Mouse (Mus musculus) ES-Bruce4 (cell line): ENCODE data around the gene Prps1l3. TPM values are rescaled to one million over a fixed set of nuclear protein-coding genes. Genes with fewer than 3 reads are reported as not detected.

Experiments
- H3K27ac ChIP-seq: 2 replicates; pipeline ENCODE4 v1.5.1; 2012; ENCODE audit warnings: low read length, inconsistent platforms; ENCODE audit not compliant: insufficient read depth
- H3K27me3 ChIP-seq: 2 replicates; pipeline ENCODE4 v1.6.1; 2012; ENCODE audit warnings: mild to moderate bottlenecking, low read length, inconsistent platforms; ENCODE audit not compliant: control insufficient read depth, poor library complexity, insufficient read depth, severe bottlenecking
- H3K36me3 ChIP-seq: 2 replicates; pipeline ENCODE4 v1.6.1; 2012; ENCODE audit warnings: inconsistent platforms, mild to moderate bottlenecking, low read length, moderate library complexity; ENCODE audit not compliant: control insufficient read depth, poor library complexity, insufficient read depth, severe bottlenecking
- H3K4me1 ChIP-seq: one replicate; pipeline ENCODE4 v1.8.1; 2011; ENCODE audit warnings: low read length; ENCODE audit not compliant: control insufficient read depth, insufficient read depth
- H3K4me3 ChIP-seq: 2 replicates; pipeline ENCODE4 v1.5.1; 2011; ENCODE audit warnings: low read depth, mild to moderate bottlenecking, low read length
- H3K9ac ChIP-seq: 2 replicates; pipeline ENCODE4 v1.6.1; 2012; ENCODE audit warnings: low read depth, mild to moderate bottlenecking, inconsistent platforms; ENCODE audit not compliant: poor library complexity, severe bottlenecking
- H3K9me3 ChIP-seq: replicated peaks from 2 replicates; pipeline ENCODE4 v1.6.1; 2012; ENCODE audit warnings: mild to moderate bottlenecking, low read length, inconsistent platforms; ENCODE audit not compliant: control insufficient read depth, poor library complexity, insufficient read depth, severe bottlenecking
- CTCF ChIP-seq: IDR thresholded peaks from one replicate; pipeline ENCODE4 v1.8.1; 2011; ENCODE audit warnings: low read depth, low read length
- EP300 ChIP-seq: IDR thresholded peaks from 2 replicates; pipeline ENCODE4 v1.6.1; 2011; ENCODE audit warnings: low read depth, low read length; ENCODE audit not compliant: insufficient read depth
- POLR2A ChIP-seq: IDR thresholded peaks from one replicate; pipeline ENCODE4 v1.8.1; 2011; ENCODE audit warnings: low read length; ENCODE audit not compliant: insufficient read depth
- polyA plus RNA-seq: library from polyadenylated mRNA; stranded (reverse); fragments of >200 nt; gene quantifications from 2 replicates; pipeline ENCODE4 v1.2.4, GENCODE M21; 2011; ENCODE audit warnings: low read depth; ENCODE audit not compliant: missing spikeins, insufficient read depth, insufficient read length

The Prps1l3 gene
- polyA plus RNA-seq, 1 experiment = 64.6 TPM

- H3K9me3 ChIP-seq = no peaks in the 10 kb centered on the region
- H3K27me3 ChIP-seq = no peaks in the 10 kb centered on the region
- peaks cover 2% of the 10 kb centered on the region for H3K4me1 ChIP-seq
- H3K27ac ChIP-seq = peak overlapping the region; percentile 79; the same call in 1 of the 2 replicates
- TF ChIP-seq POLR2A = no peak
- no peak for TF ChIP-seq EP300
- H3K4me3 ChIP-seq = peak overlapping the region; percentile 85
- peak overlapping the region; percentile 98 for H3K9ac ChIP-seq
- H3K36me3 ChIP-seq = peaks cover 11% of the 10 kb centered on the region
Observed at GRCm38 (mm10) chr12:57231085-57231875, 1.1 kb downstream of the Prps1l3 start.

- Histone ChIP-seq H3K9ac (peak overlapping the region; percentile 89), H3K4me3 (peak overlapping the region; percentile 55), H3K4me1 (peaks cover 2% of the 10 kb centered on the region), H3K36me3 (peaks cover 15% of the 10 kb centered on the region), H3K9me3 (no peaks in the 10 kb centered on the region), H3K27ac (no peak overlapping the region), H3K27me3 (no peaks in the 10 kb centered on the region)
- peak; percentile 7 for TF ChIP-seq CTCF
- no peak for TF ChIP-seq POLR2A
- no peak for TF ChIP-seq EP300
Observed at GRCm38 (mm10) chr12:57233386-57233785, 3.2 kb downstream of the Prps1l3 start.

- H3K27me3 ChIP-seq = no peaks in the 10 kb centered on the region
- H3K27ac ChIP-seq = no peak overlapping the region
- no peak overlapping the region for H3K4me3 ChIP-seq
- peaks cover 15% of the 10 kb centered on the region for H3K36me3 ChIP-seq
- no peaks in the 10 kb centered on the region for H3K9me3 ChIP-seq
- H3K9ac ChIP-seq = no peak overlapping the region
- no peaks in the 10 kb centered on the region for H3K4me1 ChIP-seq
- TF ChIP-seq POLR2A (no peak), EP300 (no peak), CTCF (no peak)
Observed at GRCm38 (mm10) chr12:57243671-57244495, 13.7 kb downstream of the Prps1l3 start.

- H3K4me1 ChIP-seq = no peaks in the 10 kb centered on the region
- no peaks in the 10 kb centered on the region for H3K36me3 ChIP-seq
- no peaks in the 10 kb centered on the region for H3K27me3 ChIP-seq
- H3K27ac ChIP-seq = no peak overlapping the region
- H3K4me3 ChIP-seq = no peak overlapping the region
- H3K9me3 ChIP-seq = no peaks in the 10 kb centered on the region
- H3K9ac ChIP-seq = no peak overlapping the region
- TF ChIP-seq EP300 (no peak), POLR2A (no peak), CTCF (no peak)
Observed at GRCm38 (mm10) chr12:57258572-57258971, 28.4 kb downstream of the Prps1l3 start.

- Histone ChIP-seq H3K4me1 (no peaks in the 10 kb centered on the region), H3K36me3 (no peaks in the 10 kb centered on the region), H3K27me3 (no peaks in the 10 kb centered on the region), H3K9me3 (no peaks in the 10 kb centered on the region), H3K9ac (no peak overlapping the region), H3K4me3 (no peak overlapping the region), H3K27ac (no peak overlapping the region)
- TF ChIP-seq CTCF (no peak), POLR2A (no peak), EP300 (no peak)
Observed at GRCm38 (mm10) chr12:57275456-57275855, 45.2 kb downstream of the Prps1l3 start.
